Mouse (Mus musculus) intestine, postnatal 0 days (tissue): ENCODE results near the gene Camta1. TPM values are rescaled to one million over a fixed set of nuclear protein-coding genes. Genes with fewer than 3 reads are reported as not detected.

ENCODE experiments used
- ATAC-seq: fragments of 200-750 bp; cut with Nextera tagmentation; 2 replicates; pipeline ENCODE4 v1.8.0; 2017; ENCODE audit warnings: mild to moderate bottlenecking, moderate TSS enrichment, moderate library complexity
- H3K27ac ChIP-seq: fragments of 300-500 bp; sonication (generic); 2 replicates; pipeline ENCODE4 v1.5.1; 2014; ENCODE audit warnings: mild to moderate bottlenecking, low read depth, low read length, moderate library complexity
- H3K27me3 ChIP-seq: fragments of 300-500 bp; sonication (generic); replicated peaks from 2 replicates; pipeline ENCODE4 v1.6.1; 2014; ENCODE audit warnings: low read length, mixed read lengths; ENCODE audit not compliant: control insufficient read depth, insufficient read depth
- H3K36me3 ChIP-seq: fragments of 300-500 bp; sonication (generic); 2 replicates; pipeline ENCODE4 v1.6.1; 2014; ENCODE audit warnings: mild to moderate bottlenecking, moderate library complexity; ENCODE audit not compliant: control insufficient read depth, insufficient read depth
- H3K4me1 ChIP-seq: fragments of 300-500 bp; sonication (generic); replicated peaks from 2 replicates; pipeline ENCODE4 v1.6.1; 2014; ENCODE audit warnings: antibody characterized with exemption, low read length, mixed read lengths; ENCODE audit not compliant: control insufficient read depth, insufficient read depth
- H3K4me2 ChIP-seq: fragments of 300-500 bp; sonication (generic); replicated peaks from 2 replicates; pipeline ENCODE4 v1.6.1; 2014; ENCODE audit warnings: low read depth, mild to moderate bottlenecking, moderate library complexity
- H3K4me3 ChIP-seq: fragments of 300-500 bp; sonication (generic); 2 replicates; pipeline ENCODE4 v1.5.1; 2014; ENCODE audit warnings: low read depth, low read length
- H3K9ac ChIP-seq: fragments of 300-500 bp; sonication (generic); 2 replicates; pipeline ENCODE4 v1.6.1; 2014; ENCODE audit warnings: mild to moderate bottlenecking, low read depth, low read length
- H3K9me3 ChIP-seq: fragments of 300-500 bp; sonication (generic); 2 replicates; pipeline ENCODE4 v1.6.1; 2016; ENCODE audit warnings: mixed run types; ENCODE audit not compliant: control insufficient read depth
- CTCF ChIP-seq: sonication (generic); IDR thresholded peaks from 2 replicates; pipeline ENCODE4 v1.5.1; 2016; ENCODE audit warnings: low read depth, mild to moderate bottlenecking, control low read depth, antibody characterized with exemption, moderate library complexity
- WGBS: fragments of 180-500 bp; shearing (Covaris S2); extraction: QIAGEN DNeasy Blood & Tissue Kit; methylation state at CpG from one replicate; pipeline ENCODE4 v1.1.7; 2014; 5-methylcytosine and 5-hydroxymethylcytosine counted together
- polyA plus RNA-seq: library from polyadenylated mRNA; unstranded; fragments of >200 nt; fragmentation: Nextera tagmentation; extraction: Ambion mirVana; gene quantifications from 2 replicates; pipeline ENCODE4 v1.2.1, GENCODE M21; 2015

Gene Camta1
- polyA plus RNA-seq, 1 experiment from 2014 or later, result 54.1 TPM

DNA sequence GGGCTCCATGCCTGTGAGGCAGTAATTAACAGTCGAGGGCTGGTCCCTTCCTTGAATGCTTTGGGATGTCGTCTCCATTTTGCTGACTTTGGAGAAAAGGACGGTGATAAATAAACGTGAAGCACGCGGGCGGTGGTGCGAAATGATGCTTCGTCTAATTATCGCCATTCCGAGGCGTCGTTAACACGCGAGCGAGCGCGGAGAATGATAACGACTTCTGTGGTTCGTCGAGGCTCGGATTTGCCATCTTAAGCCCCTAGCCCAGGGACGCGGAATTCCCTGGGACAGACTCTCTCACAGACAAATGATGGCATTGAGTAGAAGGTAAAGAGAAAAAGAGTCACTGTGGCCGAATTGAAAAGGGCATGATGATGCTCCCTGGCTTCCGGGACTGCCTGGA is 485.4 kb downstream of the Camta1 start:
- Histone ChIP-seq H3K4me2 (no peak overlapping the region), H3K4me3 (no peak overlapping the region), H3K9ac (no peak overlapping the region), H3K27me3 (no peaks in the 10 kb centered on the region), H3K9me3 (no peaks in the 10 kb centered on the region), H3K27ac (no peak overlapping the region), H3K36me3 (no peaks in the 10 kb centered on the region), H3K4me1 (no peaks in the 10 kb centered on the region)
- no peak for ATAC-seq
- 87% methylated on average over 26 of the region's 26 CpGs for WGBS
- TF ChIP-seq CTCF, result no peak

DNA sequence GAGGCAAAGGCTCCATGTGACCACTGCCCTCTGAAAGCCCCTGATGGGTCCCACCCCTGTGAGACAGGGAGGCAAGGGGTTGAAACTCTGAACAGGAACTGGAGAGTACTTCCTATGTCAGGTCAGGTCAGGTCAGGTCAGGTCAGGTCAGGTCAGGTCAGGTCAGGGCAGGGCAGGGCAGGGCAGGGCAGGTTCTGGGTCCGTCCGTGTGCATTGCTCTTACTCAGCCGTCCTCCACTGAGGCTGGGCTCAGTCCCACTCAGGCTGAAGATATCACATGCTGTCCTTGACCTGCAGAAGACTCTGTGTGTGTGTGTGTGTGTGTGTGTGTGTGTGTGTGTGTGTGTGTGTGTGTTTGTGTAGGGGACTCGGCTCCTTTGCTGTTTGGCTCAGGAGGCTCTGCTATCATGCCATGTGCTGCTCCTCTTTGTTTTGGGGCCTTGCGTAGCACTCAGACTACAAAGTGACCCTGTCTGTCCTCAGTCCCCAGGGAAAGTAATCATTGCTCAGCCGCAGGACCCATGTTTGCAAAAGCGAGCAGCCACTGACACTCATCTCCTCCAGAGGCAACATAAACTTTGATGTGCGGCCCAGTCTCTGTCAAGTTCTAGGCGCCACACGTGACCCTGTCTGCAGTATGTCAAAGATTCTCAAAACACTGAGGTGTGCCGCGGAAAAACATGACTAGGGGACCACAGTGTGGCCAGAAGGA is 488.7 kb downstream of the Camta1 start:
- Histone ChIP-seq H3K27me3 (no peaks in the 10 kb centered on the region), H3K9ac (no peak overlapping the region), H3K9me3 (no peaks in the 10 kb centered on the region), H3K36me3 (no peaks in the 10 kb centered on the region), H3K4me3 (no peak overlapping the region), H3K27ac (no peak overlapping the region), H3K4me1 (no peaks in the 10 kb centered on the region), H3K4me2 (no peak overlapping the region)
- ATAC-seq, result no peak
- TF ChIP-seq CTCF, result no peak
- 55% methylated on average over 12 of the region's 12 CpGs for WGBS

DNA sequence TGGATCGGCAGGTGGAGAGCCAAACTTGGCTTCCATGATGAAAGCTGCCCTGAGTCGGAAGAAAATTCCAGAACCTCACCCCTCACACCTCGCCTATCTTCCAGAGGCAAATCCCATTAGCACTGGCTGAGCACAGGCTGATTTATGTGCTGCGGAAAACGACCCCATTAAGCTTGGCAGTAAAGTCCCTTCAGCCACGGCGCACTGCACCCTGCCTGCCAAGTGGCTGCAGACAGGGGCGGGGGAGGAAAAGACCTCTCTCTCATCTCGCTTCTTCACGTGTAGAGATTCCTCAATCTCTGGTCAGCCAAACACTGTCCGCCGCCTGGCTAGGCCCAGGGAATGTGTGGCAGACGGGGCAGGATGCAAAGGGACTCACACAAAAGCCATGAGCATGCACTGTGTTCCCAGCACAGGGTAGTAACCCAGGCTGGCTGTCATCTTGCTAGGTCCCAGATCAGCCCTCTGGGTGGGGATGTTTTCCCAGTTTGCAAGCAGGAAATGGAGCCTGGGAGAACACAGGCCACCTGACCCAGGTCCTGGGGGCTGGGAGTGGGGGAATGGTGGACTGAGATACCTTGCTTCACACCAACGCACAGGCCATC is 494.6 kb downstream of the Camta1 start:
- no peak overlapping the region for H3K4me2 ChIP-seq
- H3K36me3 ChIP-seq, result no peaks in the 10 kb centered on the region
- H3K9me3 ChIP-seq, result no peaks in the 10 kb centered on the region
- H3K4me1 ChIP-seq, result no peaks in the 10 kb centered on the region
- H3K27me3 ChIP-seq, result no peaks in the 10 kb centered on the region
- 44% methylated on average over 14 of the region's 14 CpGs for WGBS
- H3K9ac ChIP-seq, result no peak overlapping the region
- no peak for ATAC-seq
- no peak overlapping the region for H3K4me3 ChIP-seq
- TF ChIP-seq CTCF, result no peak
- H3K27ac ChIP-seq, result no peak overlapping the region

DNA sequence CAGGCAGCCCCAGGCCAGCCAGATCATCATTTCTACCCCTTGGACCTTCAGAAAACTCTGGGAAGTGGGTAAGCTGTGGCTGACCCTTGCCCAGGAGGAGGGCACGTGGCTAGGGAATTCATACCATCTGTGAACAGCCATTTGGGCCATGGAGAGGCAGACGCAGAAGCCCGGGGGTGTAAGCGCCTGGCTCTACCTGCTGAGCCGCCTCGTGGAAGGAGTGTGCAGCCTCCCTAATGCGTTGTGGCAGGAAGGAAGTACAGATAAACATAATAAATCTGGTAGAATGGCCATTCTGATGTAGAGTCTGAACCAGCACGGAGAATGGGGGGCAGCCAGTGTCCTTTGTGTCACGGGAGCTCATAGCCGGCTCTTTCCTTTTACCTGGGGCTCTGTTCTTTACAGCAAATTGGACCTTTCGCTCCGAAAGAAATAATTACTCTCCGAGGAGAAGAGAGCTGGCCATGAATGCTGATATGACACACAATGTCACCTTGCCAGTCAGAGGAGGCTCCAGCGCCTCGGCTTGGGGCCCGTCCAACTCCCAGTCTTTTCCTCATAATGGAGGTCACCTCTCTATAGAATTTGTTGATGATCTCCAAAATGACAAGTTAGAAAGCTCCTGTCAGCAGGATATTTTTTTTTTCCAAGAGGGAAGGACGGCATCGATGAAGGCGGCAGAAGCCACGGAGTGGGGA is 500.6 kb downstream of the Camta1 start:
- H3K9me3 ChIP-seq, result no peaks in the 10 kb centered on the region
- H3K4me2 ChIP-seq, result no peak overlapping the region
- no peaks in the 10 kb centered on the region for H3K4me1 ChIP-seq
- no peak for TF ChIP-seq CTCF
- no peaks in the 10 kb centered on the region for H3K36me3 ChIP-seq
- no peak for ATAC-seq
- 61% methylated on average over 20 of the region's 20 CpGs for WGBS
- no peak overlapping the region for H3K4me3 ChIP-seq
- H3K27ac ChIP-seq, result no peak overlapping the region
- H3K27me3 ChIP-seq, result no peaks in the 10 kb centered on the region
- no peak overlapping the region for H3K9ac ChIP-seq

DNA sequence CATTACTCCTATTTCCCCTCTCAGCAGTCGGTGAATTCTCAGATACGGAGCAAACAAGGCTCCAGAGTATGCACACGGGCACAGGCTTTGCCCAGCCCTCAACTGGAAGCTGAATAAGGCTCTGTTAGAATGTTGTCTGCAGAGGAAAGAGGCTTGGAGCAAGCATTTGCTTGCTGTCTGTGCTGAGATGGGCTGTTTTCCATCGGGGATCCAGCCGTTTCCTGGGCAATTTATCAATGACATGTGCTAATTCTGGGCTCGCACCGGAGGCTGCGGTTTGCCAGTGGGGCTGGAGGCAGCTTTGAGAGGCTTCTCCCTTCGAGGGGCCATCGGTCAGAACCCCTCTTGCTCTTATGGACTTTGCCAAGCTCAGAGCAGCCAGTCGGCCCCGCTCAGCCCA is 506.2 kb downstream of the Camta1 start:
- H3K27ac ChIP-seq, result no peak overlapping the region
- H3K9me3 ChIP-seq, result no peaks in the 10 kb centered on the region
- no peaks in the 10 kb centered on the region for H3K27me3 ChIP-seq
- TF ChIP-seq CTCF, result no peak
- 20% methylated on average over 12 of the region's 12 CpGs for whole genome bisulfite sequencing
- no peak overlapping the region for H3K4me2 ChIP-seq
- H3K36me3 ChIP-seq, result no peaks in the 10 kb centered on the region
- ATAC-seq, result no peak
- H3K9ac ChIP-seq, result no peak overlapping the region
- no peaks in the 10 kb centered on the region for H3K4me1 ChIP-seq
- no peak overlapping the region for H3K4me3 ChIP-seq

DNA sequence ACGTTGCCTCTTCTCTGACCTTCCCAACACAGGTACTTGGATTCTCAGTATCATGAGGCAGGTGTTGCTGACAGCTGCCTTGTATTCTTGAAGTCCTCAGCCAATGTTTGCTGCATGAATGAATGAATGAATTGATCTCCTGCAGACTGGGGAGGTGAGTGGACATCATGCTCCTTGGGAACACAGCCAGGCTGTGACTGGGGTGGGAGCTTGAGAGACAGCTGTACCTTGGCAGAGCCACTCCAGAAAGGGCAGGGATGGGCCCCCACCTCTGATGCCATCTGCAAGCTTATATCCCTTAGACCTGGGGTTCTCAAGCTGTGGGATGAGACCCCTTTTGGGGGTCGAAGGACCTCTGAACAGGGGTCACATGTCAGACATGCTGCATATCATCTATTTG is 508.9 kb downstream of the Camta1 start:
- no peak for ATAC-seq
- Histone ChIP-seq H3K36me3 (no peaks in the 10 kb centered on the region), H3K27me3 (no peaks in the 10 kb centered on the region), H3K9ac (no peak overlapping the region), H3K4me2 (no peak overlapping the region), H3K4me1 (no peaks in the 10 kb centered on the region), H3K4me3 (no peak overlapping the region), H3K27ac (no peak overlapping the region), H3K9me3 (no peaks in the 10 kb centered on the region)
- WGBS, result 83% methylated on average over 2 of the region's 2 CpGs
- TF ChIP-seq CTCF, result no peak
